Mouse (Mus musculus): ENCODE data around the gene Ankrd40. TPM values are rescaled to one million over a fixed set of nuclear protein-coding genes. Genes with fewer than 3 reads are reported as not detected.

Gene Ankrd40
- total RNA-seq, 2 experiments from 2014 or later: 125 to 126 TPM

DNA sequence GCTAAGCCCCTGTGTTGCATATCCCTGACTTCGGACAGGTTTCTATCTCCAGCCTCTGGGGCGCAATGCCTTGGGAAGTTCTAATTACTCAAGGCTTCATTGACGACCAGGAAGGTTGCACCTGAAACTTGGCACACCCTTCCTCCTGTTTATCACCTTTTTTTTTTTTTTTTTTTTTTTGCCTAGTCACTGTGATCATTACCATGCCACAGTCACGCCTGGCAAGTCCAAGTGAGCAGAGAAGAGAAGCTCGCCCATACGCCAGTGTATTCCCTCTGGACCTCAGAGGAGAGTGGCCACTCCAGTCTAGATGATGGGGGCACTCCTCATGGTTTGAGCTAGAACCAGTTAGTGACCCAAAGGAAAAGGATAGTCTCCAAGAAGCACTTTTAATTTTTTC is 63.0 kb downstream of the Ankrd40 start:
- intact Hi-C loops (cut with DNase I): no loop called here
- no peak for TF ChIP-seq CTCF (IDR thresholded peaks at IDR 0.05)
- no peak for DNase-seq (ENCODE audit: extremely low spot score in 1 of 2, low spot score in 2 of 2)
- Histone ChIP-seq H3K4me3 (no peak overlapping the region), H3K27ac (no peak overlapping the region)

Other genes starting within 250 kb of the Ankrd40 start
- 10 to 100 TPM; 42.4 to 47.9 TPM for gene Tob1, start 116.5 kb upstream of the Ankrd40 start, total RNA-seq (2021)
- 1 to 10 TPM; 1.3 to 1.6 TPM for gene Wfikkn2, start 82.0 kb upstream of the Ankrd40 start, total RNA-seq (2021)
- not detected for gene Gm21885, start 46.1 kb upstream of the Ankrd40 start, total RNA-seq (2021)
- 100 to 1,000 TPM; 123 to 124 TPM for gene Luc7l3, start 6.0 kb upstream of the Ankrd40 start, total RNA-seq (2021)
- 1 to 10 TPM; 1.6 to 2.4 TPM for gene Abcc3, start 65.0 kb downstream of the Ankrd40 start, total RNA-seq (2021)
- 10 to 100 TPM; 93.0 to 98.7 TPM for gene Cacna1g, start 146.2 kb downstream of the Ankrd40 start, total RNA-seq (2021)
- gene Spata20, start 158.2 kb downstream of the Ankrd40 start, total RNA-seq (2021): under 1 TPM; 0.41 to 0.51 TPM
- under 1 TPM; 0.79 TPM for gene Epn3, start 172.0 kb downstream of the Ankrd40 start, total RNA-seq (2021)
- gene Mycbpap, start 193.7 kb downstream of the Ankrd40 start, total RNA-seq (2021): 1 to 10 TPM; 8.5 to 8.9 TPM
- gene Rsad1, start 221.3 kb downstream of the Ankrd40 start, total RNA-seq (2021): 10 to 100 TPM; 12.8 to 15.0 TPM
- gene Chad, start 237.0 kb downstream of the Ankrd40 start, total RNA-seq (2021): under 1 TPM; 0.33 to 0.34 TPM